Mouse (Mus musculus): Measurements from ENCODE around the gene Tob2. TPM values are rescaled to one million over a fixed set of nuclear protein-coding genes. Genes with fewer than 3 reads are reported as not detected.
A peak's percentile ranks its signal among the peaks of the same experiment; 100 is the strongest.

Tob2 gene
- polyA plus RNA-seq, 1 experiment from 2014 or later, result 14.7 TPM

GRCm38 (mm10) chr15:81886795-81887550, 28.4 kb upstream of the Tob2 start:
- Histone ChIP-seq H3K36me3 (peaks cover 45% of the 10 kb centered on the region), H3K27me3 (replicated peaks) (no peaks in the 10 kb centered on the region), H3K27ac (ENCODE audit: poor library complexity, severe bottlenecking) (no peak overlapping the region), H3K4me3 (no peak overlapping the region), H3K9me3 (replicated peaks) (no peaks in the 10 kb centered on the region), H3K9ac (no peak overlapping the region), H3K4me2 (no peak overlapping the region), H3K4me1 (replicated peaks) (peaks cover 27% of the 10 kb centered on the region)
- 82% methylated on average over 6 of the region's 6 CpGs for WGBS
- no peak for ATAC-seq (ENCODE audit: insufficient number of reproducible peaks, low FRiP score)

- no peaks in the 10 kb centered on the region for H3K27me3 ChIP-seq (replicated peaks)
- no peak overlapping the region for H3K4me2 ChIP-seq
- H3K9me3 ChIP-seq (replicated peaks), result no peaks in the 10 kb centered on the region
- WGBS, result 93% methylated on average over 3 of the region's 3 CpGs
- peaks cover 40% of the 10 kb centered on the region for H3K4me1 ChIP-seq (replicated peaks)
- H3K9ac ChIP-seq, result no peak overlapping the region; the same call in 1 of the 2 replicates
- peaks cover 32% of the 10 kb centered on the region for H3K36me3 ChIP-seq
- H3K27ac ChIP-seq (ENCODE audit: poor library complexity, severe bottlenecking), result no peak overlapping the region
- no peak for ATAC-seq (ENCODE audit: insufficient number of reproducible peaks, low FRiP score)
- no peak overlapping the region for H3K4me3 ChIP-seq
Observed at GRCm38 (mm10) chr15:81885418-81885934, 26.9 kb upstream of the Tob2 start.

- Histone ChIP-seq H3K9ac (no peak overlapping the region), H3K4me3 (no peak overlapping the region), H3K27ac (ENCODE audit: poor library complexity, severe bottlenecking) (no peak overlapping the region), H3K9me3 (replicated peaks) (no peaks in the 10 kb centered on the region), H3K36me3 (peaks cover 7% of the 10 kb centered on the region; the same call in 1 of the 2 replicates), H3K4me2 (no peak overlapping the region), H3K27me3 (replicated peaks) (no peaks in the 10 kb centered on the region), H3K4me1 (replicated peaks) (peaks cover 59% of the 10 kb centered on the region)
- 92% methylated on average over 3 of the region's 3 CpGs for WGBS
- no peak for ATAC-seq (ENCODE audit: insufficient number of reproducible peaks, low FRiP score)
Observed at GRCm38 (mm10) chr15:81882348-81882747, 23.8 kb upstream of the Tob2 start.

- Histone ChIP-seq H3K4me2 (peak overlapping the region; percentile 46), H3K27me3 (replicated peaks) (no peaks in the 10 kb centered on the region), H3K36me3 (peaks cover 7% of the 10 kb centered on the region; the same call in 1 of the 2 replicates), H3K4me3 (no peak overlapping the region), H3K27ac (ENCODE audit: poor library complexity, severe bottlenecking) (peak overlapping the region; percentile 77), H3K9ac (peak overlapping the region; percentile 58), H3K9me3 (replicated peaks) (no peaks in the 10 kb centered on the region), H3K4me1 (replicated peaks) (peaks cover 42% of the 10 kb centered on the region)
- ATAC-seq (ENCODE audit: insufficient number of reproducible peaks, low FRiP score), result peak; percentile 77
- 32% methylated on average over 5 of the region's 5 CpGs for WGBS
Observed at GRCm38 (mm10) chr15:81879531-81880401, 21.2 kb upstream of the Tob2 start.

GRCm38 (mm10) chr15:81872262-81873136, 13.9 kb upstream of the Tob2 start, which contains the start of gene Aco2:
Gene Aco2, plus strand, starts transcription at chr15:81872309.
- peak within 1 kb of the TSS; percentile 90 for H3K9ac ChIP-seq
- peak within 1 kb of the TSS; percentile 94 for H3K27ac ChIP-seq (ENCODE audit: poor library complexity, severe bottlenecking)
- H3K4me1 ChIP-seq (replicated peaks), result peaks cover 13% of the 10 kb centered on the region
- no peaks in the 10 kb centered on the region for H3K9me3 ChIP-seq (replicated peaks)
- WGBS, result under 1% methylated on average over 53 of the region's 53 CpGs
- ATAC-seq (ENCODE audit: insufficient number of reproducible peaks, low FRiP score), result peak; percentile 92
- H3K27me3 ChIP-seq (replicated peaks), result no peaks in the 10 kb centered on the region
- peak within 1 kb of the TSS; percentile 88 for H3K4me3 ChIP-seq
- peak within 1 kb of the TSS; percentile 95 for H3K4me2 ChIP-seq
- H3K36me3 ChIP-seq, result peaks cover 34% of the 10 kb centered on the region

- Histone ChIP-seq H3K9me3 (replicated peaks) (no peaks in the 10 kb centered on the region), H3K27ac (ENCODE audit: poor library complexity, severe bottlenecking) (peak within 1 kb of the TSS; percentile 94)
- ATAC-seq (ENCODE audit: insufficient number of reproducible peaks, low FRiP score), result peak; percentile 95
Observed at GRCm38 (mm10) chr15:81871604-81872261, 13.1 kb upstream of the Tob2 start, which contains the start of gene Phf5a. Gene Phf5a, minus strand, starts transcription at chr15:81871911.

GRCm38 (mm10) chr15:81869985-81870384, 11.4 kb upstream of the Tob2 start:
- peaks cover 13% of the 10 kb centered on the region for H3K4me1 ChIP-seq (replicated peaks)
- H3K9me3 ChIP-seq (replicated peaks), result no peaks in the 10 kb centered on the region
- WGBS, result 96% methylated on average over 5 of the region's 5 CpGs
- peaks cover 58% of the 10 kb centered on the region for H3K36me3 ChIP-seq
- H3K27me3 ChIP-seq (replicated peaks), result no peaks in the 10 kb centered on the region
- no peak overlapping the region for H3K4me3 ChIP-seq
- ATAC-seq (ENCODE audit: insufficient number of reproducible peaks, low FRiP score), result no peak
- no peak overlapping the region for H3K9ac ChIP-seq
- H3K4me2 ChIP-seq, result no peak overlapping the region
- no peak overlapping the region for H3K27ac ChIP-seq (ENCODE audit: poor library complexity, severe bottlenecking)

More at GRCm38 (mm10) chr15:81871604-81872261, 13.1 kb upstream of the Tob2 start, which contains the start of gene Phf5a:
- H3K9ac ChIP-seq, result peak within 1 kb of the TSS; percentile 90
- under 1% methylated on average over 30 of the region's 30 CpGs for WGBS
- H3K27me3 ChIP-seq (replicated peaks), result no peaks in the 10 kb centered on the region
- peaks cover 42% of the 10 kb centered on the region for H3K36me3 ChIP-seq
- H3K4me3 ChIP-seq, result peak within 1 kb of the TSS; percentile 88
- H3K4me2 ChIP-seq, result peak within 1 kb of the TSS; percentile 95
- peaks cover 13% of the 10 kb centered on the region for H3K4me1 ChIP-seq (replicated peaks)

GRCm38 (mm10) chr15:81864238-81864637, 5.6 kb upstream of the Tob2 start:
- 0 out of 2 replicates have a peak, but pooled peaks cover 2% of the 10 kb centered on the region for H3K4me1 ChIP-seq (replicated peaks)
- H3K4me3 ChIP-seq, result no peak overlapping the region
- no peak for ATAC-seq (ENCODE audit: insufficient number of reproducible peaks, low FRiP score)

GRCm38 (mm10) chr15:81860471-81861135, 2.0 kb upstream of the Tob2 start:
- Histone ChIP-seq H3K4me3 (no peak overlapping the region), H3K36me3 (peaks cover 18% of the 10 kb centered on the region), H3K27me3 (replicated peaks) (no peaks in the 10 kb centered on the region), H3K27ac (ENCODE audit: poor library complexity, severe bottlenecking) (peak overlapping the region; percentile 62), H3K4me1 (replicated peaks) (peaks cover 5% of the 10 kb centered on the region), H3K4me2 (no peak overlapping the region), H3K9me3 (replicated peaks) (no peaks in the 10 kb centered on the region), H3K9ac (no peak overlapping the region)
- ATAC-seq (ENCODE audit: insufficient number of reproducible peaks, low FRiP score), result no peak
- 39% methylated on average over 8 of the region's 8 CpGs for WGBS

More at GRCm38 (mm10) chr15:81864238-81864637, 5.6 kb upstream of the Tob2 start:
- H3K9ac ChIP-seq, result no peak overlapping the region
- H3K36me3 ChIP-seq, result peaks cover 53% of the 10 kb centered on the region
- no peak overlapping the region for H3K27ac ChIP-seq (ENCODE audit: poor library complexity, severe bottlenecking)
- H3K4me2 ChIP-seq, result no peak overlapping the region
- H3K9me3 ChIP-seq (replicated peaks), result no peaks in the 10 kb centered on the region
- WGBS, result 87% methylated on average over 7 of the region's 7 CpGs
- no peaks in the 10 kb centered on the region for H3K27me3 ChIP-seq (replicated peaks)

Data from heart, embryonic 12.5 days (tissue).